9 mouse cellular contexts compared by ENCODE assay signal in the genomic region with DNA sequence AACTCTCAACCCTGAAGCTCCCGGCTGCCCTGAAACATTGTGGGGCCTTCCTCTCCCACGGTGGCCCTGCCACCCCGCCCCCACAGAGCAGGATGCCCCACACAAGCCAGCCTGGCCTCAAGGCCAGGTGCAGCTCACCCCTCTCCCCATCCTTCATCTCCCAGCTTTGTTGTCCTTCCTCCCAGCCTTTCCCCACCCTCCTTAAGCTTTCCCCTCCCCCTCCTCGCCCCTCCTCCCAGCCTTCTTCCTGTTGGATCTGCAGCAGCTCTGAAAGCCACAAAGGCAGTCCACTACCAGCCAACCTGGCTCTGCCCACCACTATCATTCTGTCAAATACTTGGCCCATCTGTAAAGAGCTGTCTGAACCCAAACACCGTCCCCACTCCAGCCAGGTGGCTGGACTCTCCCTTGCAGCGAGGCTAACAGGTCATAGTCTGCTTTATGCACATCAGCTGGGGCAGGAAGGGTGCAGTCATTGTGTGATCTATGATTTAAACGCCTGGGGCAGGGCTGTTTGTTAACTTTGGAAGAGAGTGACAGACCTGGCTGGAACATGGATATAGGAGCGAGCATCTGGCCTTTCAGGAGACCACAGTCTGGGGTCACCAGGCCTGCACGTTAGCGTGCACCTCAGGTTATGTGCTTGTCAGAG.
A peak's percentile ranks its signal among the peaks of the same experiment; 100 is the strongest.
DNase-seq lines count a peak whose midpoint lies in the region; ATAC-seq and TF ChIP-seq lines count a peak whose summit lies in the region.
"Had no signal": no experiment of that assay in that cellular context is flagged by ENCODE, and none has a peak within 500 bp of the region (broad histone marks: within the 10 kb centered on the region; RNA-seq: fewer than 3 reads in every experiment).

No protein-coding gene starts in this region.

- no peak overlapping the region for H3K4me2 ChIP-seq in limb, embryonic 13.5 days (replicated peaks)

- H3K9me3 ChIP-seq in limb, embryonic 13.5 days, result no peaks in the 10 kb centered on the region

- H3K9ac ChIP-seq in limb, embryonic 13.5 days, result no peak overlapping the region

- no peak overlapping the region for H3K27ac ChIP-seq in thymus, adult 2 months (ENCODE audit: control insufficient read depth, insufficient read depth, low read length)
- H3K27ac ChIP-seq in limb, embryonic 13.5 days, result peak overlapping the region; percentile 15; the same call in 1 of the 2 replicates

- TF ChIP-seq POLR2A in thymus, adult 2 months (IDR thresholded peaks at IDR 0.05; ENCODE audit: control insufficient read depth, extremely low read depth, insufficient read depth, low read length, poor library complexity), result no peak

- WGBS in thymus, adult 2 months, result 40% methylated on average over 10 of the region's 10 CpGs
- 31% methylated on average over 10 of the region's 10 CpGs for WGBS in limb, embryonic 13.5 days

- H3K4me3 ChIP-seq in thymus, adult 2 months (ENCODE audit: control insufficient read depth, insufficient read depth, low read length), result no peak overlapping the region
- no peak overlapping the region for H3K4me3 ChIP-seq in limb, embryonic 13.5 days

- no peaks in the 10 kb centered on the region for H3K36me3 ChIP-seq in thymus, adult 2 months (ENCODE audit: control insufficient read depth, insufficient read depth, low read length)
- H3K36me3 ChIP-seq in limb, embryonic 13.5 days, result no peaks in the 10 kb centered on the region

- no peak for ATAC-seq in limb, embryonic 13.5 days (ENCODE audit: low FRiP score, low read depth)
- ATAC-seq: inflammation-experienced regulatory T-cells, adult 6 months had no signal

- H3K4me1 ChIP-seq in thymus, adult 2 months (replicated peaks; ENCODE audit: control insufficient read depth, insufficient read depth, low read length), result peaks cover 32% of the 10 kb centered on the region
- peaks cover 25% of the 10 kb centered on the region for H3K4me1 ChIP-seq in limb, embryonic 13.5 days

- no peaks in the 10 kb centered on the region for H3K27me3 ChIP-seq in thymus, adult 2 months (ENCODE audit: control insufficient read depth, insufficient read depth, low read length)
- H3K27me3 ChIP-seq in limb, embryonic 13.5 days, result peaks cover 1% of the 10 kb centered on the region; the same call in 1 of the 2 replicates

- no peak for TF ChIP-seq CTCF in thymus, adult 2 months (IDR thresholded peaks at IDR 0.05; ENCODE audit: borderline replicate concordance, control insufficient read depth, extremely low read depth, insufficient read depth, low read length, poor library complexity)

- DNase-seq in cerebellum, postnatal 10 days, result peak; percentile 33 to 36
- no peak for DNase-seq in cerebellum, adult 9-11 months
- peak; percentile 33 for DNase-seq in thymus, postnatal 4 days
- no peak for DNase-seq in thymus, adult 2 months
- DNase-seq in MN1 (ENCODE audit: low spot score), result no peak
- no peak for DNase-seq in layer of hippocampus, adult 9-10 months (ENCODE audit: low spot score)
- no peak for DNase-seq in c-Kit-positive CD71-positive TER-119-positive erythroid progenitor cells, embryonic 14.5 days (ENCODE audit: low spot score)

Comparison
In these comparisons a context has a peak if more than half of its experiments do, and no peak if none do; other contexts are left out.
1. DNase-seq: peak in cerebellum, postnatal 10 days (2 of 2) and thymus, postnatal 4 days (single experiment); none in cerebellum, adult 9-11 months (single experiment), thymus, adult 2 months (single experiment), MN1 (single experiment), layer of hippocampus, adult 9-10 months (single experiment) and c-Kit-positive CD71-positive TER-119-positive erythroid progenitor cells, embryonic 14.5 days (single experiment).